Mouse (Mus musculus): ENCODE measurements around the gene Wdr17.

Wdr17 gene

DNA sequence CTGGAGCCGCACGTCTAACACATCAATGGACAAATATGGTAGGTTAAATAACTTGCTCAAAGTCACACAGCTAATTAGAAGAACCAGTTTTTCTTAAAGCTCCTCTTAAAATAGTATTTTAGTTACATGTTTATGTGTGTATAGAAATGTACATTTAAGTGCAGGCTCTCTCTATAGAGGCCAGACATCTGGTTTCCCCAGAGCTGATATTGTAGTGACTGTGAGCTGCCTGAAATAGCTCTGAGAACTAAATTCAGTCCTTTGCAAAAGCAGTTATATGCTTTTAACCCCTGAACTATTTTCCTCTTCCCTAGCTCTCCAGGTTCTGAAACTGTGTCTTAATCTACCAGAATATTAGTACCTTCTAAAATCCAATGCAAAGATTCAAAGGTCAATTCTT, 289.6 kb downstream of the Wdr17 start:
- DNase-seq (ENCODE audit: low spot score), result no peak

DNA sequence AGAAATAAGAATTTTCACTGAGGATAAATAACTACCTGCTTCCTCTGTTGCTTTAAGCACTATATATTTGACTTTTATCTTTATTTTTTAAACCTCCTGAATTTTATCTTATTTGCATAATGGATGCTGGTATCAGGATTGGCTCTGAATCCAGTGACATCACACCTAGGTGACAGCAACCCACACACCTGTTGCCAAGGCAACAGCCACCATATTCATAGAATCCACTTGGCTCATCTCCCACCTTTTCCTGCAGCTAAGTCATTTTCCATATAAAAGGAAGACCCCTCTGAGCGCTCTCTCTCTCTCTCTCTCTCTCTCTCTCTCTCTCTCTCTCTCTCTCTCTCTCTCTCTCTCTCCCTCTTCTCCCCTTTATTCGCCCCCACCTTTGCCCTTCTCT, 290.0 kb downstream of the Wdr17 start:
- DNase-seq (ENCODE audit: low spot score), result no peak

DNA sequence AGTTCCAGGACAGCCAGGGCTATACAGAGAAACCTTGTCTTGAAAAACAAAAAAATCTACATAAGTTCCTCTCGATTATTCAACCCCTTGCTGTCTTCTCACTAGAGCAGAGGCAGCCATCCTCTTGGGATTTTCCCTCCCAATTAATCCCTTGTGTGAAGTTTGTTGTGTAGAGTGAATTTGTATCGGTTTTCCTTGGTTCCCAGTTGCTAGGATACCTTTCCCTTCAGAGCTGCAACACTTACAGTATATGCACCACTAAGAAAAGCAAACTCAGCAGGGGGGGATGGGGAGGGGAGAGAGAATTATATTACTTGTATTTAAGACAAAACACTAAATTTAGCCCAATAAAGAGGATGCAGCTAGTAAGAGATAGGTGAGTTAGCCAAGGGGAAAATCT, 290.9 kb downstream of the Wdr17 start:
- no peak for DNase-seq (ENCODE audit: low spot score)

DNA sequence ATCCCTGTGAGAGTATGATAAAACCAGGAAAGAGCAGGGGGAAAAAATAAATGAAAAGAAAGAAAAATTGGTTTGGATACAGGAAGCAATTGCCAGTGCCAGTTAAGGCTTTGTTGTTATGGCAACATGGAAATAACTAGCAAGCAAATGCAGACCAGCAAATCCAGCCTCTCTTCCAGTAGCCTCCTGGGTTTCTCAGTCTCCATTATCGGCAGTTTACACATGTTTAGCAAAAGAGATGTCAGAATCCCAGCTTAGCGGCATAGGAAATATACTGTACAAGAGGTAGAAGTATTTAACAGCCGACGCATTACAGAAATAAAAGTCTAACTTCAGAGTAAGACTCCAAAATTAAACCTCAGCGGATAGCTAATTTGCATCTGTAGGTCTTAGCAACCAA, 292.4 kb downstream of the Wdr17 start:
- no peak for DNase-seq (ENCODE audit: low spot score)

DNA sequence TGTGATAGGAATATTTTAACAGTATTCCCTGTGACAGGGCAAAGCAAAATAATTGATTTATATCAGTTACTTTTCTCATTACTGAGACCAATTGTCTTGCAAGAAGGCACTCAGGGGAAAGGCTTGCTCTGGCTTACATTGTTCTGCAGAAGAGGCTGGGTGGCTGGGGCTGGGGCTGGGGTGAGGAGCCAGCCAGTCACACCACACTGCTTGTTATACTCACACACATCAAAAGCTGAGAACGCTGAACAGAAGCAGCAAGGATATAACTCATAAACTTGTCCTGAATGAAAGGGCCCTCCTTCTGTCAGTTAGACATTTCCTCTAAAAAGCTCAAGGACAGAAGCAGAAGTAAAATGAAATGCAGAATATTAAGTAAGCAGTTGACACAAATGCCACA, 304.1 kb downstream of the Wdr17 start:
- DNase-seq (ENCODE audit: low spot score), result no peak

DNA sequence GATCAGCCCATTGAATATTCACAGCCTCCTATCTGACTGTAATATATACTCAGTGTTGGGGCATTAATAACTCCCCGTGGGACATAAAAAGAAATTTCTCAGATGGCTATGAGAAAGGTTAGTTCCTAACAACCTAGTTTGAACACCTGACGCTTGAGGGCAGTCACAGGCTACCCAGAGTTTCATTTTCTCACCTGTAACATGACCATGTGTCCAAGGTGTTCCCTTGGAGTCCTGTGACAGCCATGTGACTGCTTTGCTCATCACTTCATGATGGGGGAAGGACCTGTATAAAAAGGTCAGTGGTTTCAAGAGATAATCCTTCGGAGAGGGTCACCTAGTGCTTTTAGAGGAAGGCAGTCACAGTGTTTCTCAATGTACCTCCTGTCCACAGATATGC, 305.5 kb downstream of the Wdr17 start:
- no peak for DNase-seq (ENCODE audit: low spot score)

Data from ovary, adult 18-20 months (tissue).